Mouse (Mus musculus) 3T3-L1 (cell line): ENCODE data around the gene Zdhhc17.

Source experiments
- DNase-seq: peaks from one replicate; pipeline ENCODE4 v3.0.0-alpha.2; 2015; ENCODE audit warnings: low read depth, low spot score

Gene Zdhhc17

DNA sequence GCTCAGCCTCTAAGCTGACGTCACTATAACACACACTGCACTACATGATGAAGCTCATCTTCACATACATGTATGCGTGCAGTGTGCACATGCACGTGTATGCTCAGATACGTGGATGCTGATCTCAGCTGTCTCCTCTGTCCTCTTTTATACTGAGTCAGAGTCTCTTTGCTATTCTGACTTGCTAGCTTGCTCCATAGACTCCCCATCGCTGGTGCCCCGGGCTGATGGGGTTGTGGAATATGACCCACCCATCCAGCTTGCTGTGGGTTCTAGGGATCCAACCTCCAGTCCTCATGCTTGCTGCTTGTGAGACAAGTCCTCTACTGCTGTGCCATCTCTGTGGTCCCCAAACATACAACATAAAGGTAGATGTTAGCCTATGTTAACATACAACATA is 51.1 kb downstream of the Zdhhc17 start:
- no peak for DNase-seq

DNA sequence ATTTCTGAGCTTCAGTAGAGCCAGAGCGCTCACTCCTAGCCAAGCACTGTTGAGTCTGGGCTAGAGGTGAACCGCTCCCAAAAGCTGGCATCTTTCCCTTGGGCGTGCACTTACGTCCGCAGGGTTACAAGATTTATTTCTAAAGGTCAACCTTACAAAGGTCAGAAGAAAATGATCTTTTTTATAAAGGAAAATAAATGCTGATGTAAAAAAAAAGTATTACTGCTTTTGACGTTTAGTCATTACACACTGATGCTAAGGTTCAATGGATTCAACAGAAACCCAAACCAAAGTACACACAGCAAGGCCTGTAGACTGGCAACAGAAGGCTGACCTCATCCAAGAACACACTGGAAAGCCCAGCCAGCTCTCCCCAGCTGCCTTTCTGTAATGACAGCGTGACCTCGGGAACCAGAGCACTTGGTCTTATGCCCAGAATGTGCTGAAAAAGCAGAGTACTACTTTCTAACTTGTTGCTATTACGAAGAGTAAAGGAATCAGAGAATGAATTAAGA is 56.9 kb downstream of the Zdhhc17 start:
- DNase-seq: peak; percentile 95

DNA sequence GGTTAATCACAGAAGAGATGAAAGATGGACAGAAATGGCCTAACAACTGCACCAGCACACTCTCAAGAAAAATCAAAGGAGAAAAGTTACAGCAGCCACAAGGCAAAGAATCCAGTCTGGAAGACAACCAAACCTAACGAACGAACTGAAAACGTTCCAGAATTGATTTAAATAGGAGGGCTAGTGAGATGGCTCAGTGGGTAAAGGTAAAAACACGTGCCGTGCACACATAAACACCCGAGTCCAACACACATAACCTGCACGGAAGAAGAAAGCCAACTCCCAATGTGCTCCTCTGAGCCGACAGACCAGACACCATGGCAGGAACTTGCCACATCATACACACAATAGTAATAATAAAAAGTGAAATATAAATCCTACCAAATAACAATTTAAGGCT is 57.7 kb downstream of the Zdhhc17 start:
- DNase-seq: no peak

DNA sequence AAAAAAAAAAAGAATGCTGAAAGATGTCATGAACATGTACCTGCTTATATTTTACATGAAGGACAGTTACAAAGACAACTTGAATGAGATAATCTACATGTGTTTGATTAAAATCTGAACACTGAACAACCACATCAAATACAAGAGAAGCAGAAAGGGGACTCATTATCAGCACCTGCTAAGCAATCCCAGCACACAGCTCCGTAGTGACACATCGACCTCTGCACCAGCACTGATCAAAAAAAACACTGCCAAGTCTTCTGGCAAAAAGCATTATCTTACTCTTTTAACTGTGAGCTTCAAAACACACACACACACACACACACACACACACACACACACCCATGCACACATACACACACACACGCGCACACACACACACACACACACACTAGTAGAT is 58.2 kb downstream of the Zdhhc17 start:
- no peak for DNase-seq

DNA sequence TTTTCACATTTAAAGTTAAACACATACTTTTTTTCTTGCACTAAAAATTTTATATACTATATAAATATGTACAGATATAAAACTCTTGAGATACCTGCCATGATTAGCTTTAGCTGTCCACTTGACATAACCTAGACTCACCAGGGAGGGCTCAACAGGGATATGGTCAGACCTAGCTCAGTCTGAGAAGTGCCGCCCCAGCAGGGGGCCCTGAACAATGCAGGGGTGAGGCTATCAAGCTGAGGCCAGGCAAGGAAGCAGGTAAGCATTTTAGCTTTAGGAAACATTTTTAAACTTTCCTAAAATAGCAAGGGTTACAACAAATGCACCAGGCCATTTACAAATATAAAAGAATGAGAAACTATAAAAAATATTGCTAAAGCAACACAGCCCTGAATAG is 58.8 kb downstream of the Zdhhc17 start:
- DNase-seq: no peak

GRCm38 (mm10) chr10:110947574-110947973 is 62.4 kb downstream of the Zdhhc17 start:
- DNase-seq: no peak

GRCm38 (mm10) chr10:110945966-110946365 is 64.0 kb downstream of the Zdhhc17 start:
- no peak for DNase-seq

DNA sequence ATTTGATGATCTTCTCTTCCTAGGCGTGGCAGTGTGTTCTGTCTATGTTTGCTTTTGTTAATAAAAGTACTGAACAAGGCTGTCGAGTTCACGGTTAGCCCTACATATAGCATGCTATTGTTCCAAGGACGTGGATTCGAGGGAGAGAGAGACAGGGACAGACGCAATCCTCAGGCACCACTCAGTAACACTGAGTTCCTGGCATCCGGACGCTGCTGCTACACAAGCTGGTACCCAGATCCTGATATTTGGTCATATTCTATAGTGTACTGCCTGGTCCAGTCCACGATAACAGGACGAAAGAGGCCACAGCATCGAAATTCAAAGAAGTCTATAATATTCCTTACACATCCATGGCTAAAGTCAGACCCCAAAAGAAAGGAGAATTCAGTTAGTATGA is 65.8 kb downstream of the Zdhhc17 start:
- DNase-seq: no peak

GRCm38 (mm10) chr10:110942806-110943205 is 67.1 kb downstream of the Zdhhc17 start:
- DNase-seq: no peak

GRCm38 (mm10) chr10:110941968-110942367 is 68.0 kb downstream of the Zdhhc17 start:
- no peak for DNase-seq

DNA sequence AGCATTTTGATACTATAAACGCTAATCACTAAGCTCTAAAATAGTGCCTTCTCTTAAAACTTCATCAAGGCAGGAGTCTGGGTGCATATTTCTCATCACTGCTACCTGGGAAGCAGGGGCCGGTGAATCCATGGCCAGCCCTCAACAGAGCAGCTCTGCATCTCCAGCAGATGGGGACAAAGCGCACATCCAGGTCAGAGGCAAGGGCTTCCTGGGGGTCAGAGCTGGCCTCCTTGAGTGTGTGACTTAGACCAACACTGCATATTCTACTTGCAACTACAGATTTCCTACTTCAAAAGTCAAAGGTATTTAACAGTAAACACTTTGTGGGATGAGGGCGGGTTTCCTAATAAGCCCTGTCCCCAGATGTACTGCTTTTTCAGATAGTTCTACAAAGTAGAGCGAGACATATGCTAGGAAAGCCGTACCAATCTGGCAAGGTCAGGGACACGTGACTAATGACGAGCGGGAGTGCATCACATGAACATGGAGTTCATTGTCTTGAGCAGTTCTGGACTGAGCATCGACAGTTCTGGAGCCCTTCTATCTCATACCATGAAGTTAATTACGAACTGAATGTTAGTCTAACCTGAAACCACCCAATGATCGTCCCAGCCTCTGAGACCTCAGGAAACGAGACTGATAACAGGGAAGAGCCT is 69.1 kb downstream of the Zdhhc17 start:
- DNase-seq: no peak

DNA sequence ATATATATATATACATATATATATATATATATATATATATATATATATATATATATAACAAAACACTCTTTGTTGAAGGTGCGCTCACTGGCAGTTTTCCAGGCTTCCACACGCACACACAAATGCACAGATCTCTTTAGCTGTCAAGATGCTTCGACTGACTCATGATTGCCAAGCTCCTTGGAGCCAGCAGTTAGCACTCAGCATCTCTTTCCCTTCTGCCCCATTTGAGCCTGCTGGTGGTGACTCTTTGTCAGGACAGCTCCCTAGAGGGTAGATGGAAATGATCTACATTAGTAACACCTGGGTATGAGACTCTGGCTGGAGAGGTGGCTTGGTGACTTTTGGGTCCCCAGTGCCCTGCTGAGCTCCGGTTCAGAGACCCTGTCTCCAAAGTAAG is 70.2 kb downstream of the Zdhhc17 start:
- no peak for DNase-seq

GRCm38 (mm10) chr10:110938841-110939549 is 70.9 kb downstream of the Zdhhc17 start:
- DNase-seq: no peak

- no peak for DNase-seq
These were observed 71.6 kb downstream of the Zdhhc17 start for GRCm38 (mm10) chr10:110938361-110938760.

DNA sequence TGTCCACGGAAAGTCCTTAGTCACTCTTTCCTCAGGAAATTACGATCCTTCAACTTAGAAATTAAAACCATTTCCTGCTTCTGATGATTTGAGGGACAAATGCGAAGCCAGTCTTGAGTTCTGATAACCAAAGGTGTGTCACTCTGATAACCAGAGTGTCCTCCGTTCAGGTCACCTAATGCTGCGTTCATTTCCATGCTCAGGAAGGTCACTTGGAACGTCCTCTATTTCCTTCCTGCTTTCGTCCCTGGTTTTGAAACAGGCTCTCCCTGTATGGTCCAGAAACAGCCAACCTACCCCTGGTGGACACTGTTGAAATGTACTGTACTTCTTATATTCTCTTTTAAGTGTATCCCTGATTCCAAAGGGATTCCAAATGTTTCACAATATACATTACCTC is 74.3 kb downstream of the Zdhhc17 start:
- DNase-seq: no peak

GRCm38 (mm10) chr10:110935081-110935480 is 74.9 kb downstream of the Zdhhc17 start:
- DNase-seq: no peak

- no peak for DNase-seq
These were observed 76.4 kb downstream of the Zdhhc17 start for GRCm38 (mm10) chr10:110933584-110933983.

GRCm38 (mm10) chr10:110931913-110932560 is 77.9 kb downstream of the Zdhhc17 start:
- no peak for DNase-seq

GRCm38 (mm10) chr10:110931161-110931912 is 78.6 kb downstream of the Zdhhc17 start:
- DNase-seq: no peak

GRCm38 (mm10) chr10:110929756-110930155 is 80.2 kb downstream of the Zdhhc17 start:
- DNase-seq: no peak

- DNase-seq: peak; percentile 72
These were observed 82.4 kb downstream of the Zdhhc17 start for GRCm38 (mm10) chr10:110927491-110927890.

DNA sequence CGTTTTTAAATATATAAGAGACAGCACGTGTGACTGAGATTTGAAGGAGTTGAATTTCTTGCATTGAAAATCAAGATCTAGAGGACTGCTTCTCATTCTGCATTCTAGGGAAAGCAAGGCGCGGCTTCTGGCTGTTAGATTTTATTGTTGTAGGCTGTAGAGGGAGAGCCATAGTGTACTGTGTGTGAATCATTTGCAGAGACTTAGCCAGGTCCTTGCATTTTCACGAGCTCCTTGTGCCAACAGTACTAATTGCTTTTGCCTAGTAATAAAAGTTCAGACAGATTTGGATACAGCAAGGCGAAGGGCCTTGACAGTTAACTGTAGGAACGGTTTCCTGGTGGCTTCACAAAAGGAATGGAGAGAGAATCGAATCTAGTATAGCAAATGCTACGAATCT is 87.3 kb downstream of the Zdhhc17 start:
- DNase-seq: no peak
